Mouse (Mus musculus) forebrain, embryonic 10.5 days (tissue): ENCODE measurements around the gene Jpt1. TPM values are rescaled to one million over a fixed set of nuclear protein-coding genes. Genes with fewer than 3 reads are reported as not detected.

Experiments used
- microRNA-seq: library from miRNA; unstranded; fragments of <30 nt; microRNA quantifications from one replicate; pipeline ENCODE4, GENCODE M21; 2017
- polyA plus RNA-seq: library from polyadenylated mRNA; unstranded; fragments of >200 nt; fragmentation: Nextera tagmentation; extraction: Ambion mirVana; gene quantifications from 2 replicates; pipeline ENCODE4 v1.2.1, GENCODE M21; 2016

The Jpt1 gene
- polyA plus RNA-seq, 1 experiment from 2014 or later: 771 TPM

Small RNAs within 50 kb of the gene (microRNA-seq; reads per million reads assigned to microRNA genes)
- not detected for gene Mir3968

Other genes starting within 250 kb of the Jpt1 start
- not detected in 2 replicates for gene Grin2c, start 247.1 kb downstream of the Jpt1 start, polyA plus RNA-seq
- 16.3 and 17.5 TPM in 2 replicates for gene Fdxr, start 237.3 kb downstream of the Jpt1 start, polyA plus RNA-seq
- 0.45 and 0.49 TPM in 2 replicates for gene Fads6, start 216.7 kb downstream of the Jpt1 start, polyA plus RNA-seq
- 0.12 TPM in 1 of 2 replicates, not detected in the other for gene Otop2, start 207.2 kb downstream of the Jpt1 start, polyA plus RNA-seq
- gene Ush1g, start 192.3 kb downstream of the Jpt1 start, polyA plus RNA-seq: 0.05 TPM in 1 of 2 replicates, not detected in the other
- gene Otop3, start 179.7 kb downstream of the Jpt1 start, polyA plus RNA-seq: not detected in 2 replicates
- gene Hid1, start 146.6 kb downstream of the Jpt1 start, polyA plus RNA-seq: 16.2 and 18.2 TPM in 2 replicates
- gene Cdr2l, start 132.5 kb downstream of the Jpt1 start, polyA plus RNA-seq: 21.1 and 21.8 TPM in 2 replicates
- 275 and 277 TPM in 2 replicates for gene Mrpl58, start 110.6 kb downstream of the Jpt1 start, polyA plus RNA-seq
- gene Atp5h, start 94.4 kb downstream of the Jpt1 start, polyA plus RNA-seq: 877 and 886 TPM in 2 replicates
- gene Kctd2, start 94.3 kb downstream of the Jpt1 start, polyA plus RNA-seq: 8.9 and 10.3 TPM in 2 replicates
- 0.15 and 0.19 TPM in 2 replicates for gene Trim80, start 73.8 kb downstream of the Jpt1 start, polyA plus RNA-seq
- gene Slc16a5, start 51.9 kb downstream of the Jpt1 start, polyA plus RNA-seq: 0.19 and 0.20 TPM in 2 replicates
- 8.1 and 8.2 TPM in 2 replicates for gene Armc7, start 38.7 kb downstream of the Jpt1 start, polyA plus RNA-seq
- 93.2 and 94.5 TPM in 2 replicates for gene Nt5c, start 22.5 kb downstream of the Jpt1 start, polyA plus RNA-seq
- 1,497 and 1,498 TPM in 2 replicates for gene Sumo2, start 21.9 kb upstream of the Jpt1 start, polyA plus RNA-seq
- gene Nup85, start 50.0 kb upstream of the Jpt1 start, polyA plus RNA-seq: 281 and 299 TPM in 2 replicates
- 106 TPM in 2 replicates for gene Mrps7, start 89.5 kb upstream of the Jpt1 start, polyA plus RNA-seq
- 29.6 and 35.0 TPM in 2 replicates for gene Gga3, start 89.7 kb upstream of the Jpt1 start, polyA plus RNA-seq
- 20.3 and 23.8 TPM in 2 replicates for gene Mif4gd, start 98.6 kb upstream of the Jpt1 start, polyA plus RNA-seq
- gene Slc25a19, start 113.9 kb upstream of the Jpt1 start, polyA plus RNA-seq: 25.6 and 26.2 TPM in 2 replicates
- gene Grb2, start 194.2 kb upstream of the Jpt1 start, polyA plus RNA-seq: 74.4 and 79.6 TPM in 2 replicates